Mouse (Mus musculus) adipose tissue, adult 10 weeks (tissue): Measurements from ENCODE around the gene Foxj1. TPM values are rescaled to one million over a fixed set of nuclear protein-coding genes. Genes with fewer than 3 reads are reported as not detected.

Experiments
- polyA plus RNA-seq: library from polyadenylated mRNA; stranded (reverse); fragments of 350-450 nt; fragmentation: Illumina TruSeq; extraction: RNeasy Lipid Tissue Mini Kit (QIAGEN cat#74804); gene quantifications from one replicate; pipeline ENCODE4 v1.2.3, GENCODE M21; 2014; ENCODE audit warnings: low read depth, low replicate concordance

Foxj1 gene
- 16.9 TPM for polyA plus RNA-seq

GRCm38 (mm10) chr11:116335244-116336036 lies at the start of gene Foxj1:
Foxj1 (minus strand) TSS chr11:116335399.

GRCm38 (mm10) chr11:116307019-116307725 lies 28.0 kb downstream of the Foxj1 start, which contains the start of gene Exoc7:
Exoc7 (minus strand) TSS chr11:116307233.

DNA sequence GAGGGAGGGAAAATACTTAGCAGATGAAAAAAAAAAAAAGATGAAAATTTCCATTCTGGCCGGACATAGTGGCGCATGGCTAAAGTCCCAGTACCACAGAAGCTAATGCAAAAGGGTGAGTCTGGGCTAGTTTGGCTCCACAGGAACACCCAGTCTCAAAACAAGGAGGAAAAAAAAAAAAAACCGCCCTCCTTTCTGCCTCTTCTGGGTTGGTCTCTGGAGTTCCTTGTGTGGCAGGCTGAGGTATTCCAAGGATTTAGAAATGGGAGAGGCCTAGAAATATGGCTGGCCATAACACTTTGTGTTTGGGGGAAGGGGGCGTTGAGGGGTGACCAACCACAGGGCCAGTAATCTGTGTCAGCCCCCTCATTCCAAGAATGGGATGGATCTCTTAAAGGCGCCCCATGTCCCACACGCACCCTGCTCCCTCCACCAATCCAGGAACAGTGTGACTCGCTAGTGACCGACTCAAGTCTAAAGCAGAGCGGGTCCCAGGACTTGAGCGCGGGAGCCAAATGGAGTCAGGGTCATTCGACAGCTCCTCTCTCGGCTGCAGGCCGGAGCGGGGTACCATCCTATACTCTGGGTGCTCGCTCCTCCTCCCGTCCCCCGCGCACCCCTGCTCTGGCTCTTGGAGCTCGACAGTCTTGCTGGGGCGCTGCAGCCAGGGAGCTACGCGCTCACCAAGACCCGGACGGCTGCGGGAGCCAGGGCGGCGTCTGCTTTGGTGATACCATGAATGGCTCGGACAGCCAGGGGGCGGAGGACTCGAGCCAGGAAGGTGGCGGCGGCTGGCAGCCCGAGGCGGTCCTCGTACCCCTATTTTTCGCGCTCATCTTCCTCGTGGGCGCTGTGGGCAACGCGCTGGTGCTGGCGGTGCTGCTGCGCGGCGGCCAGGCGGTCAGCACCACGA lies 54.2 kb downstream of the Foxj1 start, which contains the start of gene Galr2:
TSS of gene Galr2 (plus strand) at position 189 of the 913 bp plus-strand sequence.

Other genes with a start within 250 kb of the Foxj1 start
- 150 TPM for gene Wbp2, start 248.4 kb downstream of the Foxj1 start, polyA plus RNA-seq
- gene Trim47, start 208.2 kb downstream of the Foxj1 start, polyA plus RNA-seq = 27.7 TPM
- 6.0 TPM for gene Trim65, start 204.3 kb downstream of the Foxj1 start, polyA plus RNA-seq
- 40.8 TPM for gene Mrpl38, start 196.5 kb downstream of the Foxj1 start, polyA plus RNA-seq
- 39.1 TPM for gene Fbf1, start 167.2 kb downstream of the Foxj1 start, polyA plus RNA-seq
- gene Ten1, start 136.5 kb downstream of the Foxj1 start, polyA plus RNA-seq = 46.2 TPM
- 213 TPM for gene Acox1, start 136.4 kb downstream of the Foxj1 start, polyA plus RNA-seq
- 2.0 TPM for gene Evpl, start 97.3 kb downstream of the Foxj1 start, polyA plus RNA-seq
- 58.9 TPM for gene Srp68, start 61.2 kb downstream of the Foxj1 start, polyA plus RNA-seq
- gene Galr2, start 54.5 kb downstream of the Foxj1 start, polyA plus RNA-seq = 1.4 TPM
- gene Exoc7, start 28.2 kb downstream of the Foxj1 start, polyA plus RNA-seq = 43.2 TPM
- 13.9 TPM for gene Rnf157, start 77.6 kb upstream of the Foxj1 start, polyA plus RNA-seq
- 69.7 TPM for gene Ubald2, start 98.7 kb upstream of the Foxj1 start, polyA plus RNA-seq
- 7.1 TPM for gene Qrich2, start 130.8 kb upstream of the Foxj1 start, polyA plus RNA-seq
- gene Prpsap1, start 158.8 kb upstream of the Foxj1 start, polyA plus RNA-seq = 63.6 TPM
- gene Sphk1, start 195.5 kb upstream of the Foxj1 start, polyA plus RNA-seq = 15.7 TPM
- 17.5 TPM for gene Ube2o, start 246.0 kb upstream of the Foxj1 start, polyA plus RNA-seq